In the genomic region with DNA sequence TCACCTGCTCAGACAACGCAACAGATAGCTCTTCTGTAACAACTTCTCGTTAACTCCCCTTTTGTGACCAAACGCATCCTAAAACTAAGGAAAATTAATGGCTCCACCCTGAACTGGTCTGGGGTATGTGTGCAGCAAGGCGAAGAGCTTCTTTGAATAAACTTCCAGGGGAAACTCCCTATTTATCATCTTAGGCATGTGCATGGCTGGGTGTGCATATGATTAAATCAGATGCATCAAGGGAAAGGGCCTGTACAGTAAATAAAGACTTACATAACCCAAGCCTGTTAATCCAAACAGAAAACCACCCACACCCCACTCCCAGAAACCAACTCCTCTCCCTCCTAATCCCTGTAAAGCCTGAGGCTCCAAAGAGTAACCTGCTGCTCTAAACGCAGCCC, we compare ENCODE assay signal across 13 mouse cellular contexts. TPM values are rescaled to one million over a fixed set of nuclear protein-coding genes. Genes with fewer than 3 reads are reported as not detected.
DNase-seq lines count a peak whose midpoint lies in the region; ATAC-seq and TF ChIP-seq lines count a peak whose summit lies in the region.
"Had no signal": no experiment of that assay in that cellular context is flagged by ENCODE, and none has a peak within 500 bp of the region (broad histone marks: within the 10 kb centered on the region; RNA-seq: fewer than 3 reads in every experiment).

No protein-coding gene starts in this region.

- 43% methylated on average over 5 of the region's 5 CpGs for WGBS in forebrain, embryonic 13.5 days
- 57% methylated on average over 5 of the region's 5 CpGs for WGBS in forebrain, embryonic 11.5 days
- WGBS in lung, postnatal 0 days, result 45% methylated on average over 5 of the region's 5 CpGs
- 92% methylated on average over 5 of the region's 5 CpGs for WGBS in thymus, adult 2 months

- no peak for ATAC-seq in forebrain, embryonic 13.5 days
- no peak for ATAC-seq in forebrain, embryonic 11.5 days (replicated peaks; ENCODE audit: low FRiP score)
- peak; percentile 52 for ATAC-seq in lung, postnatal 0 days
- ATAC-seq in frontal cortex, adult (ENCODE audit: low TSS enrichment), result no peak

- no peak overlapping the region for H3K9ac ChIP-seq in forebrain, embryonic 13.5 days
- no peak overlapping the region for H3K9ac ChIP-seq in forebrain, embryonic 11.5 days (ENCODE audit: low read length)
- no peak overlapping the region for H3K9ac ChIP-seq in lung, postnatal 0 days (replicated peaks; ENCODE audit: low read depth)
- H3K9ac ChIP-seq: heart, embryonic 15.5 days; hindbrain, embryonic 14.5 days had no signal

- H3K4me1 ChIP-seq in forebrain, embryonic 13.5 days, result peaks cover 41% of the 10 kb centered on the region
- peaks cover 5% of the 10 kb centered on the region; the same call in 1 of the 2 replicates for H3K4me1 ChIP-seq in forebrain, embryonic 11.5 days (replicated peaks; ENCODE audit: control insufficient read depth, insufficient read depth, low read length)
- no peaks in the 10 kb centered on the region for H3K4me1 ChIP-seq in lung, postnatal 0 days (ENCODE audit: insufficient read depth, low read depth, low read length)
- H3K4me1 ChIP-seq in thymus, adult 2 months (replicated peaks; ENCODE audit: control insufficient read depth, insufficient read depth, low read length), result peaks cover 29% of the 10 kb centered on the region

- peak; percentile 54 for TF ChIP-seq EP300 in lung, postnatal 0 days (IDR thresholded peaks at IDR 0.05)

- H3K4me2 ChIP-seq in forebrain, embryonic 13.5 days, result no peak overlapping the region
- H3K4me2 ChIP-seq in forebrain, embryonic 11.5 days (ENCODE audit: low read depth, low read length, severe bottlenecking), result no peak overlapping the region
- no peak overlapping the region for H3K4me2 ChIP-seq in lung, postnatal 0 days (replicated peaks; ENCODE audit: low read depth, low read length)
- H3K4me2 ChIP-seq: heart, embryonic 15.5 days; hindbrain, embryonic 14.5 days; liver, embryonic 11.5 days had no signal

- peak overlapping the region; percentile 44 for H3K27ac ChIP-seq in forebrain, embryonic 13.5 days
- no peak overlapping the region for H3K27ac ChIP-seq in forebrain, embryonic 11.5 days (ENCODE audit: low read depth, low read length)
- H3K27ac ChIP-seq in lung, postnatal 0 days (ENCODE audit: low read length), result no peak overlapping the region
- no peak overlapping the region for H3K27ac ChIP-seq in thymus, adult 2 months (ENCODE audit: control insufficient read depth, insufficient read depth, low read length)
- H3K27ac ChIP-seq: heart, embryonic 15.5 days; hindbrain, embryonic 14.5 days had no signal

- H3K36me3 ChIP-seq in forebrain, embryonic 13.5 days (ENCODE audit: poor library complexity, severe bottlenecking), result no peaks in the 10 kb centered on the region
- no peaks in the 10 kb centered on the region for H3K36me3 ChIP-seq in forebrain, embryonic 11.5 days (ENCODE audit: control insufficient read depth, insufficient read depth, low read length)
- H3K36me3 ChIP-seq in lung, postnatal 0 days (ENCODE audit: insufficient read depth, low read length), result no peaks in the 10 kb centered on the region
- H3K36me3 ChIP-seq in thymus, adult 2 months (ENCODE audit: control insufficient read depth, insufficient read depth, low read length), result no peaks in the 10 kb centered on the region
- H3K36me3 ChIP-seq: heart, embryonic 15.5 days had no signal

- TF ChIP-seq CTCF in lung, postnatal 0 days (IDR thresholded peaks at IDR 0.05), result no peak
- no peak for TF ChIP-seq CTCF in thymus, adult 2 months (IDR thresholded peaks at IDR 0.05; ENCODE audit: borderline replicate concordance, control insufficient read depth, extremely low read depth, insufficient read depth, low read length, poor library complexity)

- H3K9me3 ChIP-seq in forebrain, embryonic 13.5 days (replicated peaks), result no peaks in the 10 kb centered on the region
- no peaks in the 10 kb centered on the region for H3K9me3 ChIP-seq in forebrain, embryonic 11.5 days (ENCODE audit: control insufficient read depth, low read length)
- no peaks in the 10 kb centered on the region for H3K9me3 ChIP-seq in lung, postnatal 0 days (ENCODE audit: low read length)
- H3K9me3 ChIP-seq: heart, embryonic 15.5 days had no signal

- TF ChIP-seq POLR2A in thymus, adult 2 months (IDR thresholded peaks at IDR 0.05; ENCODE audit: control insufficient read depth, extremely low read depth, insufficient read depth, low read length, poor library complexity), result no peak

- H3K27me3 ChIP-seq in forebrain, embryonic 13.5 days, result peaks cover 8% of the 10 kb centered on the region; the same call in 1 of the 2 replicates
- H3K27me3 ChIP-seq in forebrain, embryonic 11.5 days (ENCODE audit: control insufficient read depth, insufficient read depth, low read length), result no peaks in the 10 kb centered on the region
- H3K27me3 ChIP-seq in lung, postnatal 0 days (replicated peaks; ENCODE audit: insufficient read depth, low read length), result no peaks in the 10 kb centered on the region
- H3K27me3 ChIP-seq in thymus, adult 2 months (ENCODE audit: control insufficient read depth, insufficient read depth, low read length), result no peaks in the 10 kb centered on the region
- H3K27me3 ChIP-seq: heart, embryonic 15.5 days had no signal

- DNase-seq in forebrain, embryonic 11.5 days (ENCODE audit: low spot score), result no peak
- DNase-seq in lung, postnatal 0 days (ENCODE audit: low spot score), result peak; percentile 31
- DNase-seq in lung, postnatal 14 days, result no peak
- peak; percentile 75 for DNase-seq in A20 (ENCODE audit: low read depth, low spot score)
- peak; percentile 51 for DNase-seq in induced T-regulatory cell, adult 2 months (ENCODE audit: low read depth)
- no peak for DNase-seq in thymus, adult 2 months
- DNase-seq: kidney, adult 8-10 months; kidney, postnatal 4 days had no signal

- no peak overlapping the region for H3K4me3 ChIP-seq in forebrain, embryonic 13.5 days
- no peak overlapping the region for H3K4me3 ChIP-seq in forebrain, embryonic 11.5 days (ENCODE audit: low read depth, low read length)
- H3K4me3 ChIP-seq in lung, postnatal 0 days (ENCODE audit: low read depth, low read length), result no peak overlapping the region
- H3K4me3 ChIP-seq in thymus, adult 2 months (ENCODE audit: control insufficient read depth, insufficient read depth, low read length), result no peak overlapping the region
- H3K4me3 ChIP-seq: heart, embryonic 15.5 days had no signal

RNA-seq across cellular contexts. Expression of gene Znrf2, which starts 59.2 kb away (rescaled TPM):
- 9.9 and 11.3 TPM in 2 replicates for polyA plus RNA-seq in forebrain, embryonic 13.5 days (2015; fragmentation: Nextera tagmentation; extraction: Ambion mirVana)
- 2.8 and 3.0 TPM in 2 replicates for polyA plus RNA-seq in forebrain, embryonic 11.5 days (2014; fragmentation: Nextera tagmentation; extraction: Ambion mirVana)
- 4.6 and 5.7 TPM in 2 replicates for polyA plus RNA-seq in lung, postnatal 0 days (2015; fragmentation: Nextera tagmentation; extraction: Ambion mirVana)
- 17.5 and 20.9 TPM in 2 replicates for polyA plus RNA-seq in thymus, adult 2 months (2012; rRNA removed)

Comparison
In these comparisons a context has a peak if more than half of its experiments do, and no peak if none do; other contexts are left out.
1. DNase-seq: peak in lung, postnatal 0 days (single experiment), A20 (single experiment) and induced T-regulatory cell, adult 2 months (single experiment); none in forebrain, embryonic 11.5 days (single experiment), lung, postnatal 14 days (single experiment) and thymus, adult 2 months (single experiment).